Mouse (Mus musculus) cerebellum, postnatal 25 days (tissue): Measurements from ENCODE around the gene Gfra1.
A peak's percentile ranks its signal among the peaks of the same experiment; 100 is the strongest.

Experiments used
- DNase-seq, 2 experiments: peaks; one replicate each; pipeline ENCODE4 v3.0.0; 2021; ENCODE audit warnings: mixed read lengths in 2 of 2

The Gfra1 gene

DNA sequence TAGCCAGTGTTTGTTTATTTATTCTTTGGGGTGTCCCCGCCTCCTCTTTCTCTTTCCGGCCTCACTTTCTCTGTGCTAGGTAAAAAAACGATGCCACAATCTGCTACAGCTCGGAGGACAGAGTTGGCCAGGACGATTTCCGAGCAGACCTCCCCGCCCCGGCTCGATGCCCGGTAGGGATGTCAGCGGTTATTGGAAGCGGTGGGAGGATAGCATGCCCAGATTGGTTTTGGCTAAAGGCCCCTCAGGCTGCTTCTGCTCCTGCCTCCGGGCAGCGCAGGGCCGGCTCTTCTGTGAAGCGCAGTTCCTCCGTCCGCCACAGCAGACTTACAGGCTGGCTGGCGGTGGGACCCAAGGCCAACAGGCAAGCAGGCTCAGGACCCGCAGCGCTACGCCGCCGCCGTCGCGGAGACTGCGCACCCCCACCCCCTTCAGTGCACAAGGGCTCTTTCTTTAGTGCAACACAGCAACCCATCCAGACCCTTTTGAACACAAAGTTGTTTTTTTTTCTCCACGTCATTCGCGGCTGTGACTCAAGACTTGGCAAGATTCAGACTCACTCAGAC lies at the start of gene Gfra1:
TSS of gene Gfra1 (minus strand) at position 414 of the 566 bp plus-strand sequence.
- DNase-seq = peak; percentile 55 to 60

DNA sequence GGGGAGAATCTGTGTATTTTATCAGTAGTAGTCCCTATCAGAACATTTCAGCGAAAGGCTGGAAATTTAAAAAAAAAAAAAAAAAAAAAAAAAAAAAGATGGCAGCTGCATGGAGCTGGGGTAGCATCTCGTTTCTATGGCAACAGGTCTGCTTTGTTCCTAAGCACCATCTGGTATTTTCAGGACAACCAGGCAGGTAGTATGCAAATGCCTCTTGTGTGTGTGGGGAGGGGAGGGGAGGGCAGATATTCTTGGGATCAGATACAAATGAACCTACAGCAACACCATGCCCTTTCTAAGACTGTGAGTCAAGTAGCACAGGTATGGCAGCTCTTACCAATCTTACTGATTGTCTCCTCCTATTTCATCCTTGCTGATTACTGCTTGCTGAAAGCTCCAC lies 44.3 kb upstream of the Gfra1 start:
- DNase-seq = no peak

DNA sequence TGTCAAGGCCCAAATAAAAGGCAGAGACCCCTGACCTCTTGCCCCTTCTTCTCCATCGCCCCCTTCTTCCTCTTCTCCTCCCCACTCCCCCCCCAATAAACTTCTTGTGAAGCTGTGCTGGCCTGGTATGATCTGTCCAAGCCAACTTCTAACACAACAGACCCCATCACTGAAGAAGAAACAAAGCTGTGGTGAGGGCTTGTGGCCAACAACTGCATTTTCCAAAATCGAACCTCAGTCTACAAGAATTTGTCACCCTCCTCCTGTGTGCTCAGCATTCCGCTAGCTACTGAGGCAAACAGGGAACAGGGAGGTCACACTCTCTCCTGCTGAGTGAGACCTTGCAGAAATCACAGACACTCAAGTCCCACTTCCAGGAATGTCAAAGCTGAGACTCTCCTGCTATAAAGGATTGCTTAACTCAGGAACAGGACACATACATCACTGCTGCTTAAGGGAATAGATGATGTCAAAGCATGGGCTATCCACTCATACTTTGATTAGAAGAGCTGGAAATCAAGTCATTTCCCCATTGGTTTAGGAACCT lies 43.8 kb upstream of the Gfra1 start:
- no peak for DNase-seq

DNA sequence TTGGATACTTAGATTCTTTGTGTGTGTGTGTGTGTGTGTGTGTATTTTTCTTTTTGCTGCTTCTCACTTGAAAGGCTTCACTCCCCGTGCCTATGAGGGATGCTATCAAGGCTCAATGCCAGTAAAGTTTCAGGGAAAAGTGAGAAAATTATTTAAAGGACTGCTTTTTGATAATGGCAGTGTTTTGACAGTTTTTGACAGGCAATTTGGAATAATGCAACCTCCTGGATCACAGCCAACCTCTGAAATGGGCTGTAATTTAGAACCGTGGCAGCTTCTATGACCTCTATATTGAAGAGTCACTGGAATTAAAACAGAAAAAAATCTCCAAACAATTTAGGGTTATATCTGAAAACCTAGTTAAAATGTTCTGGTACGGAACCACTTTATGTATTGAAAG lies 41.4 kb upstream of the Gfra1 start:
- no peak for DNase-seq

DNA sequence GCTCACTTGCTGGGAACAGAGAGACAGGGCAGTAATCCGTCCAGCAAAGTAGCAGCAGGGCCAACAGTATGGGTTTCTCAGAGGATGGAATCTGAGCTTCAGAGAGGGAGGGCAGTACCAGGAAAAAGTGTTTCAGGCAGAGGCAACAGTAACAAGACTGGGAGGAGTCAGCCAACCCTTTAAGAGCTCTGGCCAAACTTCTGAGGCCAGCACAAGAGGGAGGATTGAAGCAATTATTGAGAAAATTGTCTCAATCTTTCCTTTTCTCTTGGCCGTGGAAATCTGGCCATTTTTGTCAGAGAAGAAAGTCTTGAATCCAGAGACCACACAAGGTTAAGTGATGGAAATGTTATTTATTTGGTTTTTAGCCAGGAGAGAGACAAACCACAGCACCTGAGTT lies 31.0 kb upstream of the Gfra1 start:
- DNase-seq = no peak

DNA sequence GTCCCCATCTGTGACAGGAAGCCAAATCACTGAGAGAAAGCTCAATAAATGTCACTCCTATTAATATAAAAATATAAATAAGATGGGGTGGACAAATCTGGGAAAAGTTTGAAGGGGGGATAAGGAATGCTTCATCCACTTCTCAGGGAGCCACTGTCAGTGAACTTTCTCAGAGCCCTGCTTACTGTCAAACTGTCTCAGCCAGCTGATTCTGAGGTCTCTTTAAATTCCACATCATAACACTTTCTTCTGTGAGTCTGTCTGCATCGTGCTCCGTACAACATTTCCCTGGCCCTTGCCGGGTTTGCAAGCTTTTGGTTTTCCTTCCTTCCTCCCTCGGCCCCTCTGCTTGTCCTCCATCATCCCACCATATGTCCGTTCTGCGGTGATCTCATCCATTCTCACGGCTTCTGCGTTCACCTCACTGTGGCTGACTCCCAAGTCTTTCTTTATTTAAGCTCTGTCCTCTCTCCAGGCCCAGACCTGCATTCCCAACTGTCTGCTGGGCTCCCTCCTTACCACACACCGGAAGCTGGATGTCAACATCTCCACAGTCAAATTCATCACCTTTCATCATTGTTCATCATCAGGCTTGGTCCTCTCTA lies 26.8 kb upstream of the Gfra1 start:
- no peak for DNase-seq

DNA sequence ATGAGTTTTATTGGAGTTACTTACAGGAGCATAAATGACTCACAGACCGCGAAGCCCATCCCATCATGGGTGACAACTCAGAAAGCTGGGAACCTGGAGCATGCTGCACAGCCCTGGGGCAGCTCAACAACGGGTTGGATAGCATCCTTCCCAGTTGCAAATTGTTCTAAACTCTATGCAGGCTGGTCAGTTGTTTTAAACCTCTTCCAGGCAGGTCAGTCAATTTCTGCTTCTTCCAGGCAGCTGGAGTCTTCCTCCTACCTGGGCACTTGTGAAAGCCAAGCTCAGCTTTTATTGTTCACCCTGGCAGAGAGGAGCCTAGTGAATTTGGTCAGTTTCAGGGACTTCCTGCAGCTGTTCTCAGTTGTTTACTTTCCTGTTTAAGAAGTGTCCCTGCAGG lies 18.5 kb upstream of the Gfra1 start:
- DNase-seq = no peak

DNA sequence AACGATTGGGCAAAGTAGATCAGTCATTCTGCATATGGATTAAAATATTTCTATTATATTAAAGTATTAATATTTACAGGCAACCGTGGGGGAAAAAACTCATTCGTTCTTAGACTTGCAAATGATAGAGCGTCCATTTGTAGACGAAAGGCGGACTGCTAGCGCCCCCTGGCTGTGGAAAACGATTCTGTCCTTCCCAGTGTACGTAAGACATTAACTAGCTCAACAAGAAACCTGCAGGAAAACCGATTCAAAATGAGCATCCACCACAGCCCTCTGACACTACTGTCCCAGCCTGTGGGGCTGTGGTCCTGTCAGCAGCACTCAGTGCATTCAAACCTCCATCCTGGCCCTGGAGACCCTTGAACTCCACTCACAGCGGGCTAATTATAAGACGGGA lies 13.7 kb upstream of the Gfra1 start:
- DNase-seq = peak; percentile 88 to 93

DNA sequence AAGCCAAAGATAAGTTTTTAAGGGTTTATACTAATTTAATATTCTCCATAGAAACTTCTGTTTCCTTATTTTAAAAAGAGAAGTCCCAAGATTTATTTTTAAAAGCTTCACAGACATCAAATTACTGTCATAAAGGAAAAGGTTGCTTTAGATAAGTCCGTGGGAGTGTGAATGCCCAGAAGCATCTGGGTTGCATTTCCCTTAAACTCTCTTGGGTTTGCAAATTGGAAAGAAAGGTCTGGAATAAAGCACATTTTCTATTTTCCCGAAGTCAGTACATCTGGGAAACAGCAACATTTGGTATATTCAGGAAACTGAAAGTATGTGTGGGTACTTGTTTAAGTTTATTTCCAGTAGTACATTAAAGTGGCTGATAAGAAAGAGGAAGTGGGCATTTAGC lies 12.6 kb upstream of the Gfra1 start:
- DNase-seq = no peak

DNA sequence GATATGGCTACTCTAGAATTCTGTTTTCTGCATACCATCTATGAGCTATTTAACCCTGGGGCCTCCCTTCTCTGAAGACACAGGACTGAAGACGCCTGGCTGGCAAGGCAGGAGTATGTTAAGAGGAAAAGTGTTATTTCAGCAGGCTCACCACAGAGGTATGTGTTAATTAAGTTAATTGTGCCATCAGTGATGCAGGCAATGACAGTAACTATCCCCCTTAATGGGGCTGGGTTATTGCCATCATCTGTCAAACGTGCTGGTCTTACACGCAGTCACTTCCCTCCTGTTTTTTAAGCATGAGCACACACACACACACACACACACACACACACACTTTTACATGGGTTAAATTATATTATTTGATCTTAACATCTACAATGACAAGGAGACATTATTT lies 8.0 kb upstream of the Gfra1 start:
- no peak for DNase-seq

DNA sequence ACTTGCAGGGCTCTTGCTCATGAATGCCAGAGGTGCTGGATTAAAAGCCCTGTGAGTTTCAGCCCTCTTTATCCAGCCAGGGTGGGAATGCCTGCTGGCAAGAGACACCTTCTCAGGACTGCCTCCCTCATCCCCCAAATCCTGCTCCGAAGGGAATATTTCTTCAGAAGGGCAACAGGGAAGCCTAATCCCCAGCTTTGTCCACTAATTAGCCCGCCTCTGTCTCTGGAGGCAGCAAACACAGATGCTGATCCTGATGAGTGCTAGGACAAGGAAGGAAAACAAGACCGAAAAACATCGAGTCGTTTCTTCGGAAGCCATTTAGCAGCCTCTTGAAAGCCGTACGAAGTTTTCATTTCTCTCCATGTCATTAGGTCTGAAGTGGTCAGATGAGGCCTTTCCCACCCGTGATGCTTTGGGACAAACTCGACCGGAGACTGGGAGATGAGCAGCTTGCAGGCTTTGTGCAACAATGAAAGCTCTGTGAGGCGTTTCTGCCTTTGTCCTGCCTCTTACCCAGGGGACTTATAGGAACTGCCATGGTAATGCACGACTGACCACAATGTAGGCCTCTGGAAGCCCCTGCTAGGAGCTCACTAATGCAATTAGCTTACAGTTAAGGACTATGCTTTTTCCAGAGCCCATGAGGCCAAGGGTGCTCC lies 4.8 kb upstream of the Gfra1 start:
- no peak for DNase-seq

DNA sequence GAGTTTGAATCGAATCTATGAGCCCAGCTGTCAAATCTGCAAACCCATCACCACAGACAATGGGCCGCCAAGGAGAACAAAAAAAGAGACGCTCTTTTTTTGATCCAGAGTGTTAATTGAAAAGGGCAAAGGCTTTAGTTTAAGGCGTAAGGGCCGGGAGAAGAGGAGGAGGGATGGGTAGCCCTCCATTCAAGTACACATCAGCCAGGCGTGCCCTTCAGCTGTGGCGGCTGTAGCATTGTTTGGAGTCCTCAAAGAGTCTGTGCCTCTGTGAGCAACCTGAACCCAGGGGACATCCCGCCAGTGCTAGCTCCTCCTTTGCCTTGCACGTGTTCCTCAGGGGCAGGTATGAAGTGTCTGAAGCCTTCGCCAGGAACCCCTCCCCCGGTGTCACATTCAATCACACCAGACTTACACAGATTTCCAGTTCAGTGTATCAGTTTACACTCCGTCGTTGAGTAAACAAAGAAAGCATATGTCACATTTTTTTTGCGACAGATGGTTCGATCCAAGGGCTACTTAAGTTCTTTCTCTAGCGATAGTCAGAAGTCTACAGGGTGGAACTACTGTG lies 867 bp upstream of the Gfra1 start:
- DNase-seq = no peak

DNA sequence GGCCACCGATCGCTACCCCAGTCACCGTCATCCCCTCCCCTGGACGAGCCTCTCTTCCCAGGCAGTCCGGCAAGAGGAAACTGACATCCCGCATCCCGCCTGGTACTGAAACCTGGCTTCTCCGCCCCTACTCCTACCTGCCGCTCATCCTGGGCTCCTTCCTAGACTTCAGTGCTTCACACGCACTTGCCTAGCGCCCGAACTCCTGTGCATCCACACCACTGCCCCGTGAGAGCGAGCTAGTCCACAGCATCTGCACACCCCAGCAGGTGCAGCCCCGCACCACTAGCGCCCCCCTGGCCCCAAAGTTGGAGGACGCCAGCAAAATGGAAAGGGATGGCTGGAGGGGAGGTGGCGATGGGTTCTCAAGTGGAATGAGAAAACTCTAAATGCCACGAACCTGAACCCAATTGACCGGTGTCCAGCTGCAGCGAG lies 631 bp downstream of the Gfra1 start:
- peak; percentile 33 to 43 for DNase-seq

DNA sequence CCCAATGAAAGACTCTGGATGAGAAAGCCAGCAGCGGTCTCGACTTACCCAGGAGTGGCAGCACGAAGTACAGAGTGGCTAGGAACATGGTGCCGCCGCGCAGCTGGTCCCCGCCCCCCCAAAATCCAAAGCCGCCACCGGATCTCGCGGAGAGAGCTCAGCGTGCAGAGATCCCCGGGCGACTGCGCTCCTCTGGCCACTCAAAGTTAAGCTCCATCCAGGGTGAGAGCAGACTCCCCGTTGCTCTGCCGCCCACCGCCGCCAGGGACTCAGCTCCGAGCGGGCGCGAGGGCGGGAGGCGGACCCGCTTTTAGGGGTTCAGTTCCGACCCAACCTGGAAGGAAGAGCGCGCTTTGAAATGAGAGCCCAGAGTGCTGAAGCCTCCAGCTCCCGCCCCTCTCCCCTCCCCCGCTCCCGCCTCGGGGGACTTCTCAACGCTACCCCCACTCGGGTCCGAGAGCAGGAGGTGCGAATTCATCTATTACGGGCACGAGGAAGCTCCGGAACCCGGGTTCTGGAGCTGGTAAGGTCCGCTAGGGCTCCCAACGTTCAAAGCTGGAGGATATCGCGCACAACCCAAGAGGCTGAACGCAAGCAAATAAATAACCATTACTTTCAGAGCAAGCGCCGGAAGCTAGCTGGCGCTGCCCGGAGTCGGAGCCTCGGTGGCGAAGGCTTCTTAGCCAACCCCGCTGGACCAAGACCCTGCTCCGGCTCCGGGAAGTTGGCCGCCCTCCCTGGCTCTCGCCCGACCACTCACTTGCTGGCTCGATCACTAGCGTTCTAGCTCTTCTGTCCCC lies 1.2 kb downstream of the Gfra1 start:
- DNase-seq = peak; percentile 13 to 15

DNA sequence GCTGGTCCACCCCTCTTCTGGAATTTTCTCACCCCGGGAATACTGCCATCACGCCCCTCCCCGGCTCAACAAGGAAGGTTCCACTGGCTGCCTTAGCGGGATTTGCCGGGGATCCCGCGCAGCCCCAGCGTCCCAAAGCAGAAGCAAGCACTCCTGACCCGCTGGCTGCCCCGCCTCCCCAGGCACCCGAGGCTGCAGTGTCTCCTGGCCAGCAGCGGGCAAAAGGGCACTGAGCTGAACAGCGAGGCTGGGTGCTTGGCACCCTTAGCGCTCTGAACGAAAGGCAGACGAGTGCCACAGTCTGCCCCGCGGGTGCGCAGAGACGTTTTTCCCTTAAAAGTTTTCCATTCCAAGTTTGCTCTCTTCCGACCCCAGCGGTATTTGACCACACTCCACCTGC lies 2.1 kb downstream of the Gfra1 start:
- peak in 1 of 2 experiments; percentile 11 for DNase-seq

DNA sequence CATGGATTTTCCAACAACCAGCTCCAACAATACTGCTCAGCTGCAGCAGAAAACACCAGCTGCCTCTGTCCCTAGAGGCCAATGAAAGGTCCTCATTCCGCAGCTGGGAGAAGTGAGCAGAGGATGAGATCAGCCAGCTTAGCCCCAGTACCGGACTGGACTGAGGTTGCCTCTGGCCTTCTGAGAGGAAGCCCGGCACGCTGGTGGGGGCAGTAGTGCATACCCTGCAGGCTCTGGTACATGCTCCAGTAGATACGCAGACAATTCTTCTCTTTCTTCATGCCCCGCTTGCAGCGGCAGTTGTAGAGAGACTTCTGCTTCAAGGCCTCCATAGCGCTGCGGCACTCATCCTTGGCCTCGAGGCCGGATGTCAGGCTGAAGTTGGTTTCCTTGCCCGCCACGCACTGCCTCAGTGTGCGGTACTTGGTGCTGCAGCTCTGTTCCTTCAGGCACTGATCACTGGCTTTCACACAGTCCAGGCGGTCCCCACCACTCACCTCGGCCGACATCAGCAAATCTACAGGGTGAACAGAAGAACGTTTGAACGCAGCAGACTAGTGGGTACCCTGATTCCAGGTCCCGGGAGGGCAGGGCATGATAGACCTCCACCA lies 2.7 kb downstream of the Gfra1 start:
- peak in 1 of 2 experiments; percentile 9 for DNase-seq

DNA sequence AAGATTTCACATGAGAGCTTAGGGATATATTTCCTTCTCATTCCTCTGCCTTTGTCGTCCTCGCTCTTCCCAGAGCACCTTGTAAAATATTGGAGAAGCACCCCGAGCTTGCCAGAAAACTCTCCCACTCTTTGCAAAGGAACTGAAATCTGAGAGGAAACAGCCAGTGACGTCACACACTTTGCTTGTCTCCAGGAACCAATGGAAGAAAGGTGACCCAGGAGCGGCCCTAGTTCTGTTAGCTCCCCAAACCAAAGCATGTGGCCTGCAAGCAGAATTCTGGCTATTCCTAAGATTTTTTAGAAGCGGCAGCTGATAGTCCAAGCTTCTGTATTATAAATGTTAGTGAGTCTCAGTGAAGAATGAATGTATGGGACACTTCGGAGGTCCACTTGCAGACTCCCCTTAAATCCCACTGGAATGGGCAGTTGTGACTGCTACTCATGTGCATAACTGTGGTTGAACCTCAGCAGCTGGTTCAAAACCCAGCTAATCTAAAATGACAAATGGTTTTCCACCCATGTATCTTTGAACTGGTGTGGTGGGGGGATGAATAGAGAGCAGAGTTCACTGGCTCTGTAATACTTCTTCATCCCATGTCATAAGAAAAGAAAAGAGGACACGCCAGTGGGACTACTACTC lies 3.4 kb downstream of the Gfra1 start:
- DNase-seq = no peak

DNA sequence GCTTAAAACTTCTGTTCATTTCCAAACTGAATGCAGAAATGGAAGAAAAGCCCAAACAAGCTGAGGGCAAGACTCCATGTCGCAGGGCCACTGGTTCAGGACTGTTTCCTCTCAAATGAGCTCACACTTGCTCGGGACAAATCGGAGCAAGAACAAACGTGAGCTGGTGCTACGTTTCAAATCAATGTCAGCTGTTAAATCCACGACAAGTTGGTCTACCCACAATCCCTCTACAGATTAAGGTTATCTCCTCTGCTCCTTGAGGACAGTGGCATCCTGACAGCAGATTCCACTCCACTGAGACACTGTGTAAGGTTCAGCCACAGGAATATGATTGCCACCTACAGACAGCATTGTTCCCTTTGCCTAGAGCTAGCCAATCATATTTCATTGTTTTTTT lies 4.4 kb downstream of the Gfra1 start:
- no peak for DNase-seq

DNA sequence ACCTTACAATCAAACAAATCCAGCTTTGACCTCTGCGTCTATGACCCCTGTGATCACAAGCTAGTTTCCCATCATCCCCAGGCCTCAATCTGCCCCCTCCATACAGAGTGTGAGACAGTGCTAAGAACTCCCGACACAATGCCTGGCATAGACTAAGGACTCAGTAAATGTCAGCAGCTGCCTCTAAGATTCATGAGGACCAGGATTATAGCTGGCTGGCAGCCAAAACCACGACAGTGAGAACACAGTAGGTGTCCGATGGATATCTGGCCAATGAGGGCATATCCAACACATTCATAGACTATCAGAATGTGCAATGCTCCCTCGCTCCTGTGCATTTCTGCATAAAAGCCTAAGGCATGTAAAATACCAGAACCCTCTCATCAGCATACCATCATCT lies 5.0 kb downstream of the Gfra1 start:
- peak in 1 of 2 experiments; percentile 11 for DNase-seq

DNA sequence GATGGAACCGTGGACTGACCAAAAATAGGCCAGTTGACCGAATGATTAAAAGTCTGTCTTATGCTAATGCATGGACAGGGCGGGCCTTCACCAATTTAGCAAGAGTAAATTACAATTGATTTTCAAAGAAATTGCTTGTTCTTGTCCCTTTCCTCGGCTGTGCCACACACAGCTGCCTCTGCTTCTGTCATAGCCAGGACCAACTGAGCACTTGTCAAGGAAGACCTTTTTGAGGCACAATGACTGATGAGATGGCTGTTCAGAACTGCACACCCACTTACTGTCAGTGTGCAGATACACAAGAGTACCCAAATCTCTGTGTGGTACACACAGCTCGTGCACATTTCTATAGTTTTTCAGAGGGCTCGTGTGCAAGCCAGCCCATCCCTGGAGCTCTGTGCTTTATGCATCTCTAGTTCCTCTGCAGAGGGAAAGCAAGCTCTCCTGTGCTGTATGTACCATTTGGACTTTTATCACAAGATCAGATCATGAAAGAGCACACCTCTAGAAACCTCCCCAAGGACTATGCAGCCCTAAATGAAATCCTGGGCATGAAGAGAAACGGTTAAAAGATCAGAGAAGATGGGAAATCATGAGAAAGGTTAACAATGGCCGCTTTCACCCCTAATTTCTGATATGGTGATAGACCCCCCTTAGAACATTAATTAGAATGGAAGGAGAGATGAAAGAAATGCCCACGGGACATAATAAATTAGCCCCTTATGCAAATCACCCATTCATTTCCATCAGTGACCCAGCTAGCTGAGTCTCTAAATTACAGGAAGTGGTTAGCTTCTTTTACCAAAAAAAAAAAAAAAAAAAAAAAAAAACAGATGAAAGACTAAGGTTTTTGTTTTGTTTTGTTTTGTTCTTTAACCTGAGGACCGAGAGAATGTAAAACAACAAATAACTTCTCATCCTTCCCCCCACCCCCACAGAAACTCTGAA lies 12.7 kb downstream of the Gfra1 start:
- no peak for DNase-seq

DNA sequence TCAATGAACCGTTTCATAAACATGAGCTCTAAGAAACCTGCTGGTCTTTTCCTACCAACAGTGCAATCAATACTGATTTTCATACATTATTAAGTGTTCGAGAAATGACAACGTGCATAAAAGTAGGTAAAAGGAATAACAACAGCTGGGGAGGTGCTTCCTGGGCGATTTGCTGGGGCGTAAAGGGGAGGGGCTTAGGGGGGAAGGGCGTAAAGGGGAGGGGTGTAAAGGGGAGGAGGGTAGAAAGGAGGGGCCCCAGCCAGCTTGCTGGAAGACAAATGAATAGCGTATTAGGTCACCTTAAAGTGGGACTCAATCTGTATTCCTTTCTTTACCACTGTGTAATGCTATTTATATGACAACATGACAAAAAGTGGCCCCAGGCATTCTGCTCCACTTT lies 13.9 kb downstream of the Gfra1 start:
- DNase-seq = no peak
